Mouse (Mus musculus) intestine, embryonic 16.5 days (tissue): ENCODE data around the gene Zbtb14. TPM values are rescaled to one million over a fixed set of nuclear protein-coding genes. Genes with fewer than 3 reads are reported as not detected.

Experiments
- ATAC-seq: fragments of 200-750 bp; cut with Nextera tagmentation; 2 replicates; pipeline ENCODE4 v1.8.0; 2017; ENCODE audit warnings: moderate TSS enrichment, moderate library complexity
- H3K27ac ChIP-seq: fragments of 300-500 bp; sonication (generic); 2 replicates; pipeline ENCODE4 v1.5.1; 2014; ENCODE audit warnings: mild to moderate bottlenecking, low read length
- H3K27me3 ChIP-seq: fragments of 300-500 bp; sonication (generic); replicated peaks from 2 replicates; pipeline ENCODE4 v1.6.1; 2014; ENCODE audit warnings: low read length, control low read depth, mixed read lengths; ENCODE audit not compliant: control insufficient read depth, insufficient read depth
- H3K36me3 ChIP-seq: fragments of 300-500 bp; sonication (generic); 2 replicates; pipeline ENCODE4 v1.6.1; 2014; ENCODE audit warnings: low read length, control low read depth; ENCODE audit not compliant: control insufficient read depth, insufficient read depth
- H3K4me1 ChIP-seq: fragments of 300-500 bp; sonication (generic); 2 replicates; pipeline ENCODE4 v1.6.1; 2014; ENCODE audit warnings: low read length, control low read depth, mixed read lengths; ENCODE audit not compliant: control insufficient read depth, insufficient read depth
- H3K4me2 ChIP-seq: fragments of 300-500 bp; sonication (generic); 2 replicates; pipeline ENCODE4 v1.6.1; 2014; ENCODE audit warnings: low read depth, low read length, control low read depth
- H3K4me3 ChIP-seq: fragments of 300-500 bp; sonication (generic); 2 replicates; pipeline ENCODE4 v1.5.1; 2014; ENCODE audit warnings: mild to moderate bottlenecking, low read length
- H3K9ac ChIP-seq: fragments of 300-500 bp; sonication (generic); 2 replicates; pipeline ENCODE4 v1.6.1; 2014; ENCODE audit warnings: low read depth, low read length
- H3K9me3 ChIP-seq: fragments of 300-500 bp; sonication (generic); 2 replicates; pipeline ENCODE4 v1.6.1; 2016; ENCODE audit warnings: low read length, control low read depth; ENCODE audit not compliant: control insufficient read depth
- WGBS: fragments of 180-500 bp; shearing (Covaris S2); extraction: QIAGEN DNeasy Blood & Tissue Kit; methylation state at CpG from one replicate; pipeline ENCODE4 v1.1.7; 2014; 5-methylcytosine and 5-hydroxymethylcytosine counted together
- polyA plus RNA-seq: library from polyadenylated mRNA; unstranded; fragments of >200 nt; fragmentation: Nextera tagmentation; extraction: Ambion mirVana; gene quantifications from 2 replicates; pipeline ENCODE4 v1.2.1, GENCODE M21; 2015

Zbtb14 gene
- polyA plus RNA-seq, 1 experiment from 2014 or later, result 11.9 TPM

DNA sequence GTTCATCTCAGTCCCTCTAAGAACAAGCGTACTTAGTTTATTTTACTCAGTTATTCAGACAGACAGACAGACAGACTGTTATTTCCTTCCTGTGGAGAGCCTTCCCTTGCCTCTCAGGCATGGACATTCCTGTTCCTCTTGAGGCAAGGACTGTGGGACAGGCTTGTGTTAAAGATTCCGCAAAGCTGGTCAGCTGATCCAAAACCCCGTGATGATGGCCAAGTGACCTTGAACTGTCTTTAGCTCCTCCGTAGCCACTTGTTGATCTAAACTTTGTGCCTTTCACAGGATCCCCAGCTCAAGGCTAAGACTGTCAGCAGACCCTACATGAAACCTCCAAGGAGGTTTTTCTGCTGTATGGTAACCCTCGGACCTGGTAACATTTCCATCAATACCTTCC, 14.3 kb downstream of the Zbtb14 start:
- no peak overlapping the region for H3K27ac ChIP-seq
- no peak for ATAC-seq
- no peaks in the 10 kb centered on the region for H3K4me1 ChIP-seq
- H3K9me3 ChIP-seq, result no peaks in the 10 kb centered on the region
- no peak overlapping the region for H3K9ac ChIP-seq
- WGBS, result 62% methylated on average over 5 of the region's 5 CpGs
- H3K36me3 ChIP-seq, result no peaks in the 10 kb centered on the region
- no peak overlapping the region for H3K4me2 ChIP-seq
- H3K4me3 ChIP-seq, result no peak overlapping the region
- no peaks in the 10 kb centered on the region for H3K27me3 ChIP-seq

DNA sequence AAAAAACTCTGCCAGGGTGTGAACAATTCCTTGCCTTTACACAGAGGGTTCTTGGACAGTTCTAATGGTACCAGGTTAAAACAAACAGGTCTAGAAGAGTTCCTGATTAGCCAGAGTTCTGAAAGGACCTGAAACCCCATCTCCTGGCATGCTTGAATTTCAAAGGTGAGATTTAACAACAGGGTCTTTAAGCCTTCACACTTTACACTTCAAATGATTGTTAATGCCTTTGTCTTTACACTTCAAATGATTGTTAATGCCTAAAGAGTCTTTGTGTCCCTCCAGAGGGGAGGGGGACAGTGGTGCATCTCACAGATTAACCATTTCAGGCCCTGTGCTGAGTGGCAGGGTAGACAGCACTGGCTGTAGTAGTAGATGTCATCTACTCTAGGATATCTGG, 15.2 kb downstream of the Zbtb14 start:
- no peak overlapping the region for H3K9ac ChIP-seq
- no peaks in the 10 kb centered on the region for H3K27me3 ChIP-seq
- no peak overlapping the region for H3K4me2 ChIP-seq
- no peak for ATAC-seq
- H3K27ac ChIP-seq, result no peak overlapping the region
- no peak overlapping the region for H3K4me3 ChIP-seq
- no peaks in the 10 kb centered on the region for H3K9me3 ChIP-seq
- H3K36me3 ChIP-seq, result no peaks in the 10 kb centered on the region
- no peaks in the 10 kb centered on the region for H3K4me1 ChIP-seq

DNA sequence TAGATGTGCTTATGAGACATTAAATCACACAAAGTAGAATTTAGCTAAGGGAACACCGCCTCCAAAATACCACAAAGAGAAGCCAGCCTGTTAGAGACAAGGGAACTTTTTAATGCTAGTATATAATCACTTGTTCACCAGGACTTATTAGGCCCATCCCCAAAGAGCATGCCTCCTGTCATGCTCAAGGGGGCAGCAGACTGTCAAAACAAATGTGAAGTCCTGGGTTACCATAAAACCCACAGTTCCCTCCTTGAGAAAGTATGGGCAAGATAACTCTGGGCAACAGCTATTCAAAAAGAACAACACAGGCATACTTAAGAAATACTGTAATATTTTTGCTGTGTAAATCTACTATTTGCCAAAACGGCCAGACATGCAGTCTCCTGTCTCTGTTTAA, 18.3 kb downstream of the Zbtb14 start:
- no peaks in the 10 kb centered on the region for H3K9me3 ChIP-seq
- H3K4me3 ChIP-seq, result no peak overlapping the region
- 84% methylated on average over 2 of the region's 2 CpGs for WGBS
- H3K27ac ChIP-seq, result no peak overlapping the region
- no peaks in the 10 kb centered on the region for H3K36me3 ChIP-seq
- H3K4me1 ChIP-seq, result no peaks in the 10 kb centered on the region
- no peak for ATAC-seq
- no peaks in the 10 kb centered on the region for H3K27me3 ChIP-seq
- H3K9ac ChIP-seq, result no peak overlapping the region
- no peak overlapping the region for H3K4me2 ChIP-seq

DNA sequence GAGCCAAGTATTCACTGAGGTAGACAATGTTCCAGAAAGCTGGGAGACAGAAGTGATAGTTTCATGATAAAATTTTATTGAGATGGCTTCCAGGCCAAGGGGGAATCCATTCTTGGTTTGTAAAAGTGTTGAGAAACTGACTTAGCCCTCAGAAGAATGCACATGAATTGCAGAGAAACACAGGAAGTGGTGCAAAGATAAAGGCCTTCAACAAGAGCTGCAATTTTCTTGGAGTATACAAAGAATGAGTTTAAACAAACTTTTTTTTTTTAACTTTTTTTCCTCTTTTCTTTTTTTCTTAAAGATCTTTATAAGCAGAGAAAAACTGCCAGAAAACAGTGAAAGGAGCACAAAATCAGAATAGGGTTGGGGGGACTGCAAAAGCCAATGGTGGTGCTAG, 33.3 kb downstream of the Zbtb14 start:
- ATAC-seq, result no peak
- no peak overlapping the region for H3K27ac ChIP-seq
- H3K4me1 ChIP-seq, result peaks cover 3% of the 10 kb centered on the region
- H3K4me2 ChIP-seq, result peak overlapping the region; percentile 63
- H3K4me3 ChIP-seq, result peak overlapping the region; percentile 79
- H3K9me3 ChIP-seq, result no peaks in the 10 kb centered on the region
- no peaks in the 10 kb centered on the region for H3K36me3 ChIP-seq
- H3K27me3 ChIP-seq, result no peaks in the 10 kb centered on the region
- H3K9ac ChIP-seq, result peak overlapping the region; percentile 90; the same call in 1 of the 2 replicates

DNA sequence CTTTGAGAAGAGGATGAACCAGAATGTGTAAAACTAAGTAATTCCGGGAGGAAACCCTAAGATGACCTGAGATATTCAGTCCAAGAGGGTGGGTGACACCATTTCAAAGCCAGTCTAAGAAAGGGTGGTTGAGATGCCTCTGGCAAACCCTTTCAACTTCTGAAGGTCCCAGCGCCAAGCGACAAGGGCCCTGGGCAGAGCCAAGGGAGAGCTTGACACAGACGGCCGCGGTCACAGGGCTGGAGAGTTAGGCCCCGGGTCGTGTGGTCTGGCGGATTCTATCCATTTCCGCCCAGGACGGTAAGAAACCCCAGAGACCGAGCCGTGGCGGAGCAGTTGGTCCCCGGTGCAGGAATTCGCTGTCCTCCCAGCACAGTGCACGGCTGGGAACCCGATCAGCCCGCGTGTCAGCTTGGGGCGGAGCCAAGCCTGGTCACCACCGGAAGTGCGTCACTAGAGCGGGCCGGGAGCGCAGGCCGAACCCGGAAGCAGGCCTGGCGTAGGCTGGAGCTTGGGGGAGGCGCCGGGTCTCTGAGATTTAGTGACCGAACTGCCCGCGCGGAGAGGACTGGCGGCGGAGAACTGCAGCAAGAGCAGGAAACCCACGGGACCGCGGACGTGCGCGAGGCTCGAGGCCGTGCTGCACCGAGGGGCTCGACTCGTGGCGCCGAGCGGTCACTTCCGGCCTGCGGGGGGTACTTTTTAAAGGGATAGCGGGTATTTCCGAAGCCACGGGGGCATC, 34.2 kb downstream of the Zbtb14 start:
- no peaks in the 10 kb centered on the region for H3K36me3 ChIP-seq
- no peaks in the 10 kb centered on the region for H3K9me3 ChIP-seq
- peaks cover 3% of the 10 kb centered on the region for H3K4me1 ChIP-seq
- peak overlapping the region; percentile 79 for H3K4me3 ChIP-seq
- peak; percentile 100 for ATAC-seq
- H3K9ac ChIP-seq, result peak overlapping the region; percentile 90
- under 1% methylated on average over 54 of the region's 56 CpGs for WGBS
- H3K27me3 ChIP-seq, result no peaks in the 10 kb centered on the region
- peak overlapping the region; percentile 63 for H3K4me2 ChIP-seq
- peak overlapping the region; percentile 97 for H3K27ac ChIP-seq

DNA sequence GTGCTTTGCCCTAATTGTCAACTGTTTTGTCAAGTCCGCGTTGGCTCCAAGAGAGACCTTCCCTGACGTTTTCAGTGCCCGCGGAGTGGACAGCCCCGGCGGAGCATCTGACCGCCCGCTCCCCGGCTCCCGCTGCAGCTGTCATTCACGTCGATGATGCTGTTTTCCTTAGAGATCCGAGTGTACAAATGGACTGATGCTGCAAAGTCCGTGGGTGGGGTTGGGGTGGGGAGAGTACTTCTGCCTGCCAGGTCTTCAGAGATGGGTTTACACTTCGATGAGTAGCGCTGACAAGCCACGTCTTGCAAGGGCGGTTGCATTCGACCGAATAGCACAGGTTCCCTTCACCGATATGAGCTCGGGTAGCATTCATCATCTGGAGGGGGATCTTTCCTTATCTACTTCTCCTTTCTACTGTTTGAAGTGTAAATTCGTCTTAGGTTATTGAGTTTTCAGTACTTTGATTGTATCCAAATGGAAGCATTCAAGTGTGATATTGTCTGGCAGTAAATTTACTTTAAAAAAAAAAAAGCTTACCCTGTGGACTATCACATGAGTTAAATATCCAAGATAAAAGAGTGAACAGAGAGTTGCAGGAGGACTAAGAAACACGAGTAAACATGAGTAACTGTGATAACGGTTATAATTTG, 35.0 kb downstream of the Zbtb14 start:
- 2% methylated on average over 26 of the region's 26 CpGs for WGBS
- ATAC-seq, result peak; percentile 67
- no peaks in the 10 kb centered on the region for H3K9me3 ChIP-seq

DNA sequence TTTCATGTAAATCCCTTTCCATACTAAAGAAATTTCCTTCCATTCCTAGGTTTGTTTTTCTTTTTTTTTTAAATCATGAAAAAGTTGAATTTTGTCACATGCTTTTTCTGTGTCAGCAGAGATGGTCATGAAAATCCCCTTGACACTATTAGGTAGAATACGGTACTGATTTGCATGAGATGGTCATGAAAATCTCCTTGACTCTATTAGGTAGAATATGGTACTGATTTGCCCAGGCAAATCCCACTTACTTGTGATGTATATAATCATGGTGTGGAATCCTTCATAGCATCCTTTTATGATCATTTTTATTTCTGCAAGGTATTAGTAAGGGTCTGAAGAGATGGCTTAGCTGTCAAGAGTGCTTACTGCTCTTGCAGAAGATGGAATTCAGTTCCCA, 38.7 kb downstream of the Zbtb14 start:
- no peak for ATAC-seq
- no peak overlapping the region for H3K27ac ChIP-seq
- H3K9ac ChIP-seq, result no peak overlapping the region
- H3K27me3 ChIP-seq, result no peaks in the 10 kb centered on the region
- 11% methylated on average over 1 of the region's 1 CpGs for WGBS
- H3K4me2 ChIP-seq, result no peak overlapping the region
- no peak overlapping the region for H3K4me3 ChIP-seq
- H3K36me3 ChIP-seq, result no peaks in the 10 kb centered on the region
- no peaks in the 10 kb centered on the region for H3K4me1 ChIP-seq
- H3K9me3 ChIP-seq, result no peaks in the 10 kb centered on the region

More for the DNA sequence above, 35.0 kb downstream of the Zbtb14 start:
- Histone ChIP-seq H3K4me3 (peak overlapping the region; percentile 79), H3K9ac (peak overlapping the region; percentile 90), H3K4me2 (peak overlapping the region; percentile 61), H3K36me3 (no peaks in the 10 kb centered on the region), H3K27ac (peak overlapping the region; percentile 97), H3K4me1 (peaks cover 3% of the 10 kb centered on the region), H3K27me3 (no peaks in the 10 kb centered on the region)

DNA sequence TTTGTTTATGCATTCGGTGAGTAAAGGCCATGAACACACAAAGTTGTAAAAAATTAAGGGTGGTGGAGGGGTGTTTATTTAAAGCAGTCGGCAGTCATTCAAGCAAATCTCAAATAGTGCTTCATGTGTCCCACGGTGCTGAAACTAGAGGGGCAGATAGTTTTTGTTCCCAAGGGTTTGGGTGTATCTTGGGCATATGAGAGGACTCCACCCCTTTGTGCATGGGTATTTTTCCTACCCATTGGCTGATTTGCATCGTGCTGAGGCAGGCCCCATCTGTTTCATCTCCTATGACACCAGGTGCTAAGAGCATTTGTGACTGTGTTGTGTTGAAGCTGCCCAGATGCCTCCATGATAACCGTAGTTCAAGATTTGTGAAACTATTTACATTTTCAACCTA, 55.0 kb downstream of the Zbtb14 start:
- Histone ChIP-seq H3K9me3 (no peaks in the 10 kb centered on the region), H3K27ac (no peak overlapping the region), H3K36me3 (no peaks in the 10 kb centered on the region), H3K9ac (no peak overlapping the region), H3K4me2 (no peak overlapping the region), H3K27me3 (peaks cover 20% of the 10 kb centered on the region), H3K4me3 (no peak overlapping the region), H3K4me1 (peaks cover 11% of the 10 kb centered on the region)
- 66% methylated on average over 5 of the region's 5 CpGs for WGBS
- no peak for ATAC-seq

DNA sequence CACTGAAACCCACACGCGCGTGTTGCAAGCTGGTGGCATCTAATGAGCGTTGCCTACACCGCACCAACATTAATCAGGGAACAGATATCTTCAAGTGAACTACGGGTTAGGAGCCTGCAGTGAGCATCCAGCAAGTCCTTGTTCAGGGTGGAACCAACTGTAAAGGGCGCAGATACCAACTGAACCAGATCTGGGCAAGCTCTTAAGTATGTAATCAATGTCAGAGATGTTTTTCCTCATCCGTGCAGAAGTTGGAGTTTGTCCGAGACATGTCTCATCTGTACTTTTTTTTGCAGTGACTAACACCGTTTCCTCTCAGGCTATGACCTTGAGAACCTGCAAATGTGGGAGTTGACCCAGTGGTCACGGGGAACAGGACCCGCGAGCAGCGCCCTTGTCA, 55.6 kb downstream of the Zbtb14 start:
- ATAC-seq, result no peak
- 36% methylated on average over 14 of the region's 14 CpGs for WGBS
- Histone ChIP-seq H3K36me3 (no peaks in the 10 kb centered on the region), H3K4me3 (no peak overlapping the region), H3K27me3 (peaks cover 20% of the 10 kb centered on the region), H3K27ac (no peak overlapping the region), H3K4me2 (0 out of 2 replicates have a peak overlapping the region, but pooled peaks have one; percentile 85), H3K9ac (no peak overlapping the region), H3K4me1 (peaks cover 11% of the 10 kb centered on the region), H3K9me3 (no peaks in the 10 kb centered on the region)
